Mouse (Mus musculus) small intestine, adult 2 months (tissue): ENCODE measurements around the gene Prss54.

Experiments used
- CTCF ChIP-seq: fragments of 200-500 bp; IDR thresholded peaks from 2 replicates; pipeline ENCODE4 v1.5.1; 2012; ENCODE audit warnings: low read depth, mild to moderate bottlenecking, control low read depth, inconsistent platforms, low read length, moderate library complexity, mixed read lengths; ENCODE audit not compliant: insufficient replicate concordance, insufficient read length; ENCODE audit errors: extremely low read depth
- POLR2A ChIP-seq: fragments of 200-500 bp; IDR thresholded peaks from 2 replicates; pipeline ENCODE4 v1.6.1; 2012; ENCODE audit warnings: low read depth, mild to moderate bottlenecking, control low read depth, inconsistent platforms, low read length, moderate library complexity

- TF ChIP-seq CTCF (no peak), POLR2A (no peak)
Measured at GRCm38 (mm10) chr8:95607210-95607609, 31.1 kb upstream of the Prss54 start.
